Mouse (Mus musculus) forebrain, embryonic 12.5 days (tissue): ENCODE data around the gene Spata16. TPM values are rescaled to one million over a fixed set of nuclear protein-coding genes. Genes with fewer than 3 reads are reported as not detected.

Experiments used
- ATAC-seq: fragments of 200-750 bp; cut with Nextera tagmentation; 2 replicates; pipeline ENCODE4 v1.8.0; 2017; ENCODE audit warnings: moderate TSS enrichment; ENCODE audit not compliant: low FRiP score
- H3K27ac ChIP-seq: fragments of 300-500 bp; sonication (generic); 2 replicates; pipeline ENCODE4 v1.5.1; 2016; ENCODE audit warnings: mild to moderate bottlenecking
- H3K27me3 ChIP-seq: fragments of 300-500 bp; sonication (generic); 2 replicates; pipeline ENCODE4 v1.6.1; 2016; ENCODE audit warnings: mild to moderate bottlenecking
- H3K36me3 ChIP-seq: fragments of 300-500 bp; sonication (generic); replicated peaks from 2 replicates; pipeline ENCODE4 v1.6.1; 2016; ENCODE audit warnings: mild to moderate bottlenecking
- H3K4me1 ChIP-seq: fragments of 300-500 bp; sonication (generic); 2 replicates; pipeline ENCODE4 v1.6.1; 2016
- H3K4me2 ChIP-seq: fragments of 300-500 bp; sonication (generic); 2 replicates; pipeline ENCODE4 v1.6.1; 2016; ENCODE audit warnings: mild to moderate bottlenecking, moderate library complexity
- H3K4me3 ChIP-seq: fragments of 300-500 bp; sonication (generic); replicated peaks from 2 replicates; pipeline ENCODE4 v1.5.1; 2016; ENCODE audit warnings: mild to moderate bottlenecking
- H3K9ac ChIP-seq: fragments of 300-500 bp; sonication (generic); 2 replicates; pipeline ENCODE4 v1.6.1; 2016; ENCODE audit warnings: mild to moderate bottlenecking
- H3K9me3 ChIP-seq: fragments of 300-500 bp; sonication (generic); 2 replicates; pipeline ENCODE4 v1.6.1; 2016
- WGBS: fragments of 180-500 bp; shearing (Covaris S2); methylation state at CpG from one replicate; pipeline ENCODE4 v1.1.7; 2016; 5-methylcytosine and 5-hydroxymethylcytosine counted together
- polyA plus RNA-seq: library from polyadenylated mRNA; unstranded; fragments of >200 nt; fragmentation: Nextera tagmentation; extraction: Ambion mirVana; gene quantifications from 2 replicates; pipeline ENCODE4 v1.2.1, GENCODE M21; 2016

The Spata16 gene
- polyA plus RNA-seq, 1 experiment from 2014 or later = not detected

DNA sequence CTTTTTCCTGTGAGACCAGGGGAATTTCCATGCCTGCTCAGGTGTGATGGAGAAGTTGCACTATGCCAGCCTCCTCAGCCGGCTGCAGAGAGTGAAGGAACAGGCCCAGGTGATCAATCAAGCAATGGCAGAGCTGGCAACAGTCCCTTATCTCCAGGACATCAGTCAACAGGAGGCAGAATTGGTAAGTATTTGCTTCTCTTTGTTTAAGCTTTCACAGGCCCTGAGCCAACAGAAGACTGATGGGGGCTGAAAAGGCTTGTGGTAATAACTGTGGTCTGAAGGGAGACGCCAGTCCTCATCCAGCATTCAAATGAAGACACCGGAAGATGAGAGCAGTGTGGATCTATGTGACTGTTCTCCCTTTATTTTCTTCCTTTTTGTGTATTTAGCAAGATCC is 286.8 kb downstream of the Spata16 start:
- H3K4me2 ChIP-seq = no peak overlapping the region
- no peak overlapping the region for H3K4me3 ChIP-seq
- no peak overlapping the region for H3K27ac ChIP-seq
- no peaks in the 10 kb centered on the region for H3K36me3 ChIP-seq
- 0 out of 2 replicates have a peak, but pooled peaks cover 9% of the 10 kb centered on the region for H3K9me3 ChIP-seq
- 82% methylated on average over 3 of the region's 3 CpGs for WGBS
- no peak for ATAC-seq
- no peaks in the 10 kb centered on the region for H3K27me3 ChIP-seq
- no peak overlapping the region for H3K9ac ChIP-seq
- peaks cover 5% of the 10 kb centered on the region; the same call in 1 of the 2 replicates for H3K4me1 ChIP-seq

DNA sequence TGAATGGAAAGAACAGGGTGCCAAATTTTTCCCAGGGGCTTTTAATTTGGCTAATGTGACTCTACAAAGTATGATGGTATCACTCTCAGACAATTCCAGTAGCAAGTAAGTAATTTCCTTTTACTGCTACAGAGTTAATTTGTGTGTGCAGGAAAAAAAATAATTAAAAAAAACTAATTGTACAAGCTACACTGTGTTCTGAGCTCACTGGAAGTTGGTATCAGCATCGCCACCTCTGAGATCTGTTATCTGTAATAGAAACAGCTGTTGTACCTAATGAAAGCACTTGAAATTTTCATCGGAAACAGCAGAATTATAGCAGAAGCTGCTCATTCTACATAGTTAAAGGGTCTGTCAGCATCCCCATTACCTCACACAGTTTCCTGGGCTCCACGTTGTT is 295.7 kb downstream of the Spata16 start:
- Histone ChIP-seq H3K4me3 (no peak overlapping the region), H3K4me1 (no peaks in the 10 kb centered on the region), H3K27me3 (no peaks in the 10 kb centered on the region), H3K27ac (no peak overlapping the region), H3K4me2 (no peak overlapping the region), H3K36me3 (no peaks in the 10 kb centered on the region), H3K9me3 (no peaks in the 10 kb centered on the region), H3K9ac (no peak overlapping the region)
- no peak for ATAC-seq
- 88% methylated on average over 3 of the region's 3 CpGs for WGBS

DNA sequence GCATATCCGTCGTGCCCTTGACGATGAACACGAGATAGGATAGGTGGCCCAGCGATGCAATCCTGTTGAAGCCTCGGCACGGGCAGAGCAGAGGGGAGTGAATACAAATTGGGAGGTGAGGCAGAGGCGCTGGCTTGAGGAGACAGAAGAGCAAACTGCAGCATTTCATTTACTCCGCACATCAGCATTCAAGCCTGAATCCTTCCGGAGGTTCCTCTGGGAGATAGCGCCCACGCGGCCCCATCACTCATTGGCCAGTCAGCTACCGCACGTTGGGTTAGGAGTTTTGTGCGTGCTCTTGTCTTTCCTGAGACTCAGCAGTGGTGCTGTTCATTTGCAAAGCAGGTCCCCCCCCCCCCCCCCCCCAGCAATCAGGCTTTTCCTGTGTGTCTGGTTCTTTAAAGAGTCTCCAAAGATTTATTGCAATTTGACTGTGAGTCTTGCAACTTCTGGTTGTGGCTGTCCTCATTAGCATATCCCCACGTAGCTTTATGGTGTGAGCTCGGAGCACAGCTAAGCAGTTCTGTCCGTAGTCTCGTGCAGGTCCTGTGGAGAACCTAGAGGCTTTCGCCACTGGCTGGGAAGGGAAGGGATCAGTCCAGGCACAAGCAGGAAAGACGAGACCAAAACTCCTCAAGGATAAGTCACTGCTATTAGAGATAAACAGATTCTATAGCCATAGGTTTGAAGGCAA is 299.6 kb downstream of the Spata16 start:
- H3K9ac ChIP-seq = no peak overlapping the region
- WGBS = 79% methylated on average over 22 of the region's 22 CpGs
- H3K9me3 ChIP-seq = no peaks in the 10 kb centered on the region
- no peak overlapping the region for H3K27ac ChIP-seq
- no peaks in the 10 kb centered on the region for H3K27me3 ChIP-seq
- no peak overlapping the region for H3K4me3 ChIP-seq
- H3K4me1 ChIP-seq = no peaks in the 10 kb centered on the region
- no peaks in the 10 kb centered on the region for H3K36me3 ChIP-seq
- no peak for ATAC-seq
- no peak overlapping the region for H3K4me2 ChIP-seq

DNA sequence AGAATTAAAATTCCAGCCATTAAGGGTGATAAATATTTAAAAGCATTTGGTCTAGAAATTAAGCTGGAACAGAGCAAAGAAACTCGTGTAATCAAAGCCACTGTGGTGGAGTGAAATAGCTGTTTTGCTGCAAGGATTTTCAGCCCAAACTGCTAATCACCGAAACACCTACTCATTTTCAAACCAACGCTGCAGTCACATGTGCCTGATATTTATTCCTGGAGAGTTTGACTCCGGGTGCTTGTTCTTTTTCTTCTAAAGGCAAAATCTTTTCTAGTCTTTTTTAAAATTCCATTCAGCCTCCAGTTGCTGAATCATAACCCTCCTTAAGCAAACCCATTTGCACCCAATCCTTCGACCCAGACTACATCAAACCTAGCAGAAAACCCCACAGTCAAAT is 329.4 kb downstream of the Spata16 start:
- no peaks in the 10 kb centered on the region for H3K9me3 ChIP-seq
- H3K36me3 ChIP-seq = no peaks in the 10 kb centered on the region
- H3K4me2 ChIP-seq = no peak overlapping the region
- H3K27ac ChIP-seq = no peak overlapping the region
- no peak overlapping the region for H3K9ac ChIP-seq
- WGBS = 82% methylated on average over 5 of the region's 5 CpGs
- H3K27me3 ChIP-seq = no peaks in the 10 kb centered on the region
- no peak for ATAC-seq
- H3K4me1 ChIP-seq = no peaks in the 10 kb centered on the region
- H3K4me3 ChIP-seq = no peak overlapping the region

DNA sequence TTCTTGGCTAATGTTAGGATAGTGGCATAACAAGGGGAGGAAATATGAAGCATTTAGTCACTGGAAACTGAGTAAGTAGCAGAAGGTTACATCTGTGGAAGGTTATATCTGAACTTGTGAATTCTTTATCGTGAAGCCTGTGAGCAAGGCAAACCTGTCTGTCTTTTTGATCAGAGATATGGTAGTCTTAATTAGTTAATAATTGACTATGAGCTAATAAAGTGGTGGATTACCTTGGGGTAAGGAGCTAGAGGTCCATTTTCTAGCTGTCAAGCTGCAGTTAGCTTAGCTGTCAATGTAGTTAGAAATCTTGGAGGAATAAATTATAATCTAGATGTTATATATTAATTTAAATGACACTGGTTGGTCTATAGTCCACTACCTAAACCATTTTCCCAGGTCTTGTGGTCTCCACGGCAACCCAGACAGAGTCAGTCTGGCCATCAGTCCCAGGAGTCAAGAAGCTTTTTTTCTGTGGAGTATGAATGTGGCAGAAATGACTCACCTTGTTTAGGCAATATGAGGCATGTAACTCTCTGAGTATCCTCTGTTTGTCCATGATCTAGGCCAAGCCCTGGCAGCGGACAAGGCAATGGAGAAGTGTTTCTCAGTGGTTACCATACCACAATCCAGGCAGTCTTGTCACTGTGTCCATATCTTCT is 331.6 kb downstream of the Spata16 start:
- WGBS = 94% methylated on average over 3 of the region's 3 CpGs
- Histone ChIP-seq H3K27me3 (no peaks in the 10 kb centered on the region), H3K4me3 (no peak overlapping the region), H3K36me3 (no peaks in the 10 kb centered on the region), H3K9ac (no peak overlapping the region), H3K4me2 (no peak overlapping the region), H3K4me1 (no peaks in the 10 kb centered on the region), H3K27ac (no peak overlapping the region), H3K9me3 (no peaks in the 10 kb centered on the region)
- ATAC-seq = no peak

DNA sequence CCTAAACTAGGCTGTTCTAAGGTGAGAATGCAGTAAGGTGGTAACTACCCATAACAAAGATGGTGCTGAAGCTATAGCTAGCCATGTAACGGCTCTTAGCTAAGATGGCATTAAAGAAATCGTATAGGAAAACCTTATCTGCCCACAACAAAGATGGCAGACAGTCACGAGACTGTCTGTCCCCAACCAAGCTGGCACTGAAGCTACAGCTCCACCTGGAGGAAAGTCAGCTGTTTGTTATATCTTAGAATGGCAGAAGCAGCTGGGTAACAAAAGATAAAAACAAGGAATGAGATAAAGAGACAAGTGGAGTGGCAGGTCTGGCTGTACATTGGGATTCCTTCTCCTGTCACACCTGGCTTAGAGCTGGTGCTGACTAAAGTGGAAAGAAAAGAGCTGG is 333.1 kb downstream of the Spata16 start:
- ATAC-seq = no peak
- Histone ChIP-seq H3K4me1 (no peaks in the 10 kb centered on the region), H3K9me3 (no peaks in the 10 kb centered on the region), H3K9ac (no peak overlapping the region), H3K27me3 (no peaks in the 10 kb centered on the region), H3K36me3 (no peaks in the 10 kb centered on the region), H3K27ac (no peak overlapping the region), H3K4me3 (no peak overlapping the region), H3K4me2 (no peak overlapping the region)
- 86% methylated on average over 3 of the region's 3 CpGs for WGBS

DNA sequence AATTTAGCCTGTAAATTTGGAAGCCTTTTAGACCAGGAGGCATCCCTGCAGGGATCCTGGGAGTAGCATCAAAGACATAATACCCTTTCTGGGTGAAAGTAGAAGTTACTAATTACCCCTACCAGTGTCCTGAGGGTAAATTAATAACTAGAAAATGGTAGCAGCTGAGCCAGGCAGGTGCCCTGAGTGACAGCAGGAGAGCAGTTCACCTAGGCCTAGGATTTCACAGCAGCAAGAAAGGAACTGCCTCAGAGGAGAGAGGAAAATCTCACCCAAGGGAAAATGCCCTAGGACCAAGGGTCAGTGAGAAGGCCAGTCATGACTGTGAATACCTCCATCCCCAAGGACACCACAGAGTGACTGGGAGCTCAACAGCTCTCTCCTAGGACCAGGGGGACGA is 333.9 kb downstream of the Spata16 start:
- WGBS = 29% methylated on average over 1 of the region's 1 CpGs
- Histone ChIP-seq H3K4me1 (no peaks in the 10 kb centered on the region), H3K4me3 (no peak overlapping the region), H3K36me3 (no peaks in the 10 kb centered on the region), H3K27ac (no peak overlapping the region), H3K9me3 (no peaks in the 10 kb centered on the region), H3K9ac (no peak overlapping the region), H3K4me2 (no peak overlapping the region), H3K27me3 (no peaks in the 10 kb centered on the region)
- ATAC-seq = no peak

DNA sequence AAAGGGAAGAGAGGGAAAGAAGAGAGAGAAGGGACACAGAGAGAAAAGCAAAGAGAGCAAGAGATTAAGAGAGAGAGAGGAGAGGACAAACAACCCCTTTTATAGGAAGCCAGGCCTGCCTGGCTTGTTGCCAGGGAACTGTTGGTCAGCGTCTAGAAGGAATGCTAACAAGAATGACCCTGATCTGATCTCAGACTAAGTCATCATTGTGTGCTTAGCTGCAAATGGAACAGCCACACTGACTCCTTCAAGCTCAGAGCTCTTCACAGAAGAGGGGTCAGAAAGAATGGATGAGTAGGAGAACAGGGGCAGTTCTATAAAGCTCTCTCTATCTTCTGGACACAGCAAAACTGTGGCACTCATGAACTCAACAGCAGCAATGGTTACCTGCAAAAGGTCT is 334.7 kb downstream of the Spata16 start:
- no peak overlapping the region for H3K27ac ChIP-seq
- no peaks in the 10 kb centered on the region for H3K27me3 ChIP-seq
- no peak overlapping the region for H3K4me2 ChIP-seq
- no peak overlapping the region for H3K4me3 ChIP-seq
- no peak for ATAC-seq
- no peak overlapping the region for H3K9ac ChIP-seq
- H3K9me3 ChIP-seq = no peaks in the 10 kb centered on the region
- WGBS = 30% methylated on average over 1 of the region's 1 CpGs
- no peaks in the 10 kb centered on the region for H3K36me3 ChIP-seq
- no peaks in the 10 kb centered on the region for H3K4me1 ChIP-seq

DNA sequence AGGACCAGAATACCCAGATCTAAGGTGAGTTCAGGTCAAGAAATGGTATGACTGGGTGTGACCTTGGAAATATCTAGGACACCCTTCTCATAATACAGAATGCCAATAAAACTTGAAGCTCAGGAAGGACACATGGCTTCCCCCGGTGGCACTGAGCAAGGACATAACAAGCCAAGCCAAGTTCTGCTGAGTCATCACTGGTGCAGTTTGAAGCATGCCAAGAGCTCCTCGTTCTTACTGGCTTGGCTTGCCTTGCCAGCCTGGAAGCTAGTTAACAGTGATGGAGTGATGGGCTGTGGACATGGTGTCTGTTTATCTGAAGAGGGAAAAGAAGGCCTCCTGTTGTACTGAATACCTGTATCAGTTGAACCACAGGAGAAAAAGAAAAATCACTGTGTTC is 342.2 kb downstream of the Spata16 start:
- H3K27me3 ChIP-seq = no peaks in the 10 kb centered on the region
- no peak overlapping the region for H3K27ac ChIP-seq
- H3K4me1 ChIP-seq = no peaks in the 10 kb centered on the region
- no peak for ATAC-seq
- no peak overlapping the region for H3K4me2 ChIP-seq
- no peak overlapping the region for H3K4me3 ChIP-seq
- no peak overlapping the region for H3K9ac ChIP-seq
- no peaks in the 10 kb centered on the region for H3K9me3 ChIP-seq
- no peaks in the 10 kb centered on the region for H3K36me3 ChIP-seq
- WGBS = 92% methylated on average over 2 of the region's 2 CpGs

DNA sequence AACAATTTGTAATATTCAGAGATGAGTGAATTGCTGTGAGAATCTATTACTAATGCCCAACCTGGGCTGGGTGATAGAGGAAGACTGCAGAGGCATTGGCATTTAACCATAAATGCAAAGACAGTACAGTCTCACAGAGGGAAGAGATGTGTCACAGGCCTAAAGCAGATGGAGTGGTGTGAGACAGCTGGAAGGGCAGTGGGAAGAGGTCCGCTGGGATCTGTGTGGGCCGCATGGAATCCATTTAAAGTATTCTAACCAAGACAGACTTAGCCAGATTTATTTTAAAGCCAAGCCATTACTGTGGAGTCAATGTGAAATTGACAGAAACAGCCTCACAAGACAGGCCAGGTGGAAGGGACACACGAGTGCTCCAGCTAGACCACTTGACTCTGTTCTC is 343.0 kb downstream of the Spata16 start:
- WGBS = 91% methylated on average over 3 of the region's 3 CpGs
- no peak for ATAC-seq
- no peak overlapping the region for H3K4me3 ChIP-seq
- H3K9ac ChIP-seq = no peak overlapping the region
- H3K4me2 ChIP-seq = no peak overlapping the region
- no peaks in the 10 kb centered on the region for H3K9me3 ChIP-seq
- H3K4me1 ChIP-seq = no peaks in the 10 kb centered on the region
- H3K36me3 ChIP-seq = no peaks in the 10 kb centered on the region
- no peaks in the 10 kb centered on the region for H3K27me3 ChIP-seq
- no peak overlapping the region for H3K27ac ChIP-seq

DNA sequence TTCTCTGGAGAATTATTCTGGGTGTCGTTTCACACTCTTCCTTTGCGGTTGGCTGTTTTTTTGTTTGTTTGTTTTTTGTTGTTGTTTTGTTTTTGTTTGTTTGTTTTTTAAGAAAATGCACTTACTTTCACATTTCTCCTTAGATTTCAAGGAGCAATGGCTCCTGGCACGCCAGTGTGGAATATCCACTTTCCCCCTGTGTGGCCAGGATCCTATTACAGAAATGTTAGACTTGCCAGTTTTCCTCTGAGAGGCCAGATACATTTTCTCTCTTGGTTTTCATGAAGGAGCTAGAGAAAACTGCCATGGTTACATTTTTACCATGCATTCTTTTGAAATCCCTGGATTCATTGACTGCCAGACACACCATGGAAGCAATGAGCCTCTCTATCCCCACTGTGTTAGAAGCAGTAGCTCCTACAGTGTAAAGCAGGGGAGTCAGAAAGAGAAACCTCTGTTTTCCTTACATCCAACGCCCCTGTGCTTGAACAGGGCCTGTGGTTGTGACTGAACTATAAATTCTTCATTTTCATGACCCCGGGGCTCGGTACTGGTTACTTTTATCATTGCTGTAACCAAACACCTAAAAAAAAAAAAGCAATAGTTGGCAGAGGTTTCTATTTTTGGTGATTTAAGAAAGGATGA is 344.7 kb downstream of the Spata16 start:
- no peak overlapping the region for H3K4me2 ChIP-seq
- no peak for ATAC-seq
- H3K27me3 ChIP-seq = no peaks in the 10 kb centered on the region
- no peak overlapping the region for H3K9ac ChIP-seq
- H3K36me3 ChIP-seq = no peaks in the 10 kb centered on the region
- H3K27ac ChIP-seq = no peak overlapping the region
- no peaks in the 10 kb centered on the region for H3K9me3 ChIP-seq
- H3K4me3 ChIP-seq = no peak overlapping the region
- WGBS = 87% methylated on average over 6 of the region's 6 CpGs
- no peaks in the 10 kb centered on the region for H3K4me1 ChIP-seq

DNA sequence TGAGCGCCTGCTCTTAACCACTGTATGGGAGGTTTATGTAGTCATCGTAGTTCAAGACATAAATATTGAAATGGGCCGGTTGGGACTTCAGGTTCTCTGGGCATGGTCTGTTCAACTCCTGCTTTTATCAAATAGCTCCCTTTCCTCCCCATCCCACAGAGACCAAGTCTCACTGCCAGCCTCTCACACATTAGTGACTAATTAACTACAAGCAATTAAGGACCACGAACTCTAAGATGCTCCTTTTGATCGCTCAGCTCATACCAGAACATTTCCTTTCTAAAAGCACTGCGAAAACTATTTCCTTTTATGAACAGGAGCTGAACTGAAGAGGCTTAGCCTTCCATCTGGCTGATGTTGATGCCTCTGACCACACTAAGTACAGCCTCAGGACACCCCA is 346.3 kb downstream of the Spata16 start:
- no peak for ATAC-seq
- Histone ChIP-seq H3K9ac (no peak overlapping the region), H3K4me2 (no peak overlapping the region), H3K4me1 (no peaks in the 10 kb centered on the region), H3K27ac (no peak overlapping the region), H3K4me3 (no peak overlapping the region), H3K36me3 (no peaks in the 10 kb centered on the region), H3K9me3 (no peaks in the 10 kb centered on the region), H3K27me3 (no peaks in the 10 kb centered on the region)
- 83% methylated on average over 6 of the region's 6 CpGs for WGBS

DNA sequence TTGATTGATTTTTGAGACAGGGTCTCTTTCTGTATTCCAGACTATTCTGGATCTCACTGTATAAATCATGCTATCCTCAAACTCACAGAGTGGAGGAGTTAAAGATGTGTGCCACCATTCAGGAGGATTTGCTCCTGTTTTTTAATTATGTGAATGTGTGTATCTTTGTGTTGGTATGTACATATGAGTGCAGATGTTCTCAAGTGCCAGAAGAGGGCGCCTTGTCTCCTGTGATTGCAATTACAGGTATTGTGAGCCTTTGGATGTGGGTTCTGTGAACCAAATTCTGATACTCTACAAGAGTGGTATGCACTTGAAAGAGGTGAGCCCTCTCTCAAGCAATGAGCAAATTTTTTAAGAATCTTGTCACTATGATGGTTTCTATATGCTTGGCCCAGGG is 369.4 kb downstream of the Spata16 start:
- Histone ChIP-seq H3K4me2 (no peak overlapping the region), H3K4me3 (no peak overlapping the region), H3K27me3 (no peaks in the 10 kb centered on the region), H3K36me3 (no peaks in the 10 kb centered on the region), H3K4me1 (no peaks in the 10 kb centered on the region), H3K27ac (no peak overlapping the region), H3K9me3 (no peaks in the 10 kb centered on the region), H3K9ac (no peak overlapping the region)
- WGBS = 52% methylated on average over 1 of the region's 1 CpGs
- no peak for ATAC-seq
